Mouse (Mus musculus) neural tube, embryonic 13.5 days (tissue): ENCODE results near the gene Frmpd1. TPM values are rescaled to one million over a fixed set of nuclear protein-coding genes. Genes with fewer than 3 reads are reported as not detected.

Experiments
- ATAC-seq: fragments of 200-750 bp; cut with Nextera tagmentation; 2 replicates; pipeline ENCODE4 v1.8.0; 2017; ENCODE audit warnings: low read depth, mild to moderate bottlenecking, moderate TSS enrichment, moderate library complexity
- H3K27ac ChIP-seq: fragments of 300-500 bp; sonication (generic); replicated peaks from 2 replicates; pipeline ENCODE4 v1.5.1; 2015; ENCODE audit warnings: moderate library complexity, mild to moderate bottlenecking, inconsistent platforms
- H3K27me3 ChIP-seq: fragments of 300-500 bp; sonication (generic); 2 replicates; pipeline ENCODE4 v1.6.1; 2015; ENCODE audit warnings: mild to moderate bottlenecking, inconsistent platforms
- H3K36me3 ChIP-seq: fragments of 300-500 bp; sonication (generic); 2 replicates; pipeline ENCODE4 v1.6.1; 2015; ENCODE audit warnings: mild to moderate bottlenecking, inconsistent platforms
- H3K4me1 ChIP-seq: fragments of 300-500 bp; sonication (generic); replicated peaks from 2 replicates; pipeline ENCODE4 v1.6.1; 2015; ENCODE audit warnings: inconsistent platforms
- H3K4me2 ChIP-seq: fragments of 300-500 bp; sonication (generic); 2 replicates; pipeline ENCODE4 v1.6.1; 2015; ENCODE audit warnings: inconsistent platforms, mild to moderate bottlenecking, moderate library complexity
- H3K4me3 ChIP-seq: fragments of 300-500 bp; sonication (generic); 2 replicates; pipeline ENCODE4 v1.5.1; 2015; ENCODE audit warnings: mild to moderate bottlenecking, inconsistent platforms
- H3K9ac ChIP-seq: fragments of 300-500 bp; sonication (generic); 2 replicates; pipeline ENCODE4 v1.6.1; 2015; ENCODE audit warnings: moderate library complexity, mild to moderate bottlenecking, inconsistent platforms
- H3K9me3 ChIP-seq: fragments of 300-500 bp; sonication (generic); 2 replicates; pipeline ENCODE4 v1.6.1; 2016; ENCODE audit warnings: inconsistent platforms
- WGBS: fragments of 180-500 bp; shearing (Covaris S2); methylation state at CpG from one replicate; pipeline ENCODE4 v1.1.7; 2015; 5-methylcytosine and 5-hydroxymethylcytosine counted together
- polyA plus RNA-seq: library from polyadenylated mRNA; unstranded; fragments of >200 nt; fragmentation: Nextera tagmentation; extraction: Ambion mirVana; gene quantifications from 2 replicates; pipeline ENCODE4 v1.2.1, GENCODE M21; 2015

Gene Frmpd1
- polyA plus RNA-seq, 1 experiment from 2014 or later, result 2.9 TPM

- Histone ChIP-seq H3K9me3 (no peaks in the 10 kb centered on the region), H3K4me2 (no peak overlapping the region), H3K27ac (no peak overlapping the region)
These were observed 57.5 kb downstream of the Frmpd1 start for GRCm38 (mm10) chr4:45242163-45242562.

GRCm38 (mm10) chr4:45243211-45243902, 58.7 kb downstream of the Frmpd1 start:
- Histone ChIP-seq H3K4me3 (no peak overlapping the region), H3K36me3 (no peaks in the 10 kb centered on the region), H3K9ac (no peak overlapping the region), H3K9me3 (no peaks in the 10 kb centered on the region), H3K27ac (no peak overlapping the region), H3K4me2 (no peak overlapping the region), H3K4me1 (no peaks in the 10 kb centered on the region), H3K27me3 (no peaks in the 10 kb centered on the region)
- ATAC-seq, result no peak
- WGBS, result 76% methylated on average over 15 of the region's 15 CpGs

More at GRCm38 (mm10) chr4:45242163-45242562, 57.5 kb downstream of the Frmpd1 start:
- Histone ChIP-seq H3K27me3 (no peaks in the 10 kb centered on the region), H3K36me3 (no peaks in the 10 kb centered on the region), H3K4me1 (no peaks in the 10 kb centered on the region), H3K9ac (no peak overlapping the region), H3K4me3 (no peak overlapping the region)
- ATAC-seq, result no peak
- 88% methylated on average over 7 of the region's 7 CpGs for WGBS

- 52% methylated on average over 8 of the region's 8 CpGs for WGBS
- H3K9ac ChIP-seq, result no peak overlapping the region
- no peak overlapping the region for H3K4me3 ChIP-seq
- H3K9me3 ChIP-seq, result no peaks in the 10 kb centered on the region
- ATAC-seq, result no peak
- H3K27ac ChIP-seq, result no peak overlapping the region
- no peak overlapping the region for H3K4me2 ChIP-seq
- H3K4me1 ChIP-seq, result peaks cover 24% of the 10 kb centered on the region
- H3K36me3 ChIP-seq, result no peaks in the 10 kb centered on the region
- no peaks in the 10 kb centered on the region for H3K27me3 ChIP-seq
These were observed 66.6 kb downstream of the Frmpd1 start for GRCm38 (mm10) chr4:45251265-45251664.

DNA sequence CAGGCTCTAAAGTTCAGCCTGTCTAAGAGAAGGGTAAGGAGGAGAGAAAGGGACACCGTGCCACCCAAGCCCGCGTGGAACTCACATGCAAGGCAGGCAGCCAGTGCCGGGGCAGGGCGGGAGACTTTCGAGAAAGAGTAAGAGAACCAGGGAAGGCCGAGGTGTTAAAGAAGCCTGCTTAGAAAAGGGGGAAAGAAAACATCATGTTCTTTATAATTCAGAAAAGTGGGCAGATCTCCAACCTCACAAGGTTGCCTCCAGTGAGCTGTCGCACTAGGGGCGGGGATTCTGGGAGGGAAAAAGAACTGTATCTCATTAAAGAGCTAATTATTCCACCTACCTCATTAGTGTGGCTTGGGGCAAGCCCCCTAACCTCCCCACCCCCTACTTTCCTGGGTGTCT, 68.2 kb downstream of the Frmpd1 start:
- H3K4me3 ChIP-seq, result no peak overlapping the region

GRCm38 (mm10) chr4:45253839-45254601, 69.3 kb downstream of the Frmpd1 start:
- Histone ChIP-seq H3K36me3 (no peaks in the 10 kb centered on the region), H3K4me3 (no peak overlapping the region), H3K9me3 (no peaks in the 10 kb centered on the region), H3K9ac (no peak overlapping the region), H3K4me2 (no peak overlapping the region), H3K27ac (0 out of 2 replicates have a peak overlapping the region, but pooled peaks have one; percentile 18), H3K4me1 (peaks cover 24% of the 10 kb centered on the region), H3K27me3 (no peaks in the 10 kb centered on the region)
- ATAC-seq, result peak; percentile 32; the same call in 1 of the 2 replicates
- 37% methylated on average over 11 of the region's 11 CpGs for WGBS

More for the DNA sequence above, 68.2 kb downstream of the Frmpd1 start:
- Histone ChIP-seq H3K27me3 (no peaks in the 10 kb centered on the region), H3K4me1 (peaks cover 24% of the 10 kb centered on the region), H3K9ac (no peak overlapping the region), H3K4me2 (no peak overlapping the region), H3K9me3 (no peaks in the 10 kb centered on the region), H3K36me3 (no peaks in the 10 kb centered on the region), H3K27ac (no peak overlapping the region)
- ATAC-seq, result no peak
- 30% methylated on average over 9 of the region's 9 CpGs for WGBS

DNA sequence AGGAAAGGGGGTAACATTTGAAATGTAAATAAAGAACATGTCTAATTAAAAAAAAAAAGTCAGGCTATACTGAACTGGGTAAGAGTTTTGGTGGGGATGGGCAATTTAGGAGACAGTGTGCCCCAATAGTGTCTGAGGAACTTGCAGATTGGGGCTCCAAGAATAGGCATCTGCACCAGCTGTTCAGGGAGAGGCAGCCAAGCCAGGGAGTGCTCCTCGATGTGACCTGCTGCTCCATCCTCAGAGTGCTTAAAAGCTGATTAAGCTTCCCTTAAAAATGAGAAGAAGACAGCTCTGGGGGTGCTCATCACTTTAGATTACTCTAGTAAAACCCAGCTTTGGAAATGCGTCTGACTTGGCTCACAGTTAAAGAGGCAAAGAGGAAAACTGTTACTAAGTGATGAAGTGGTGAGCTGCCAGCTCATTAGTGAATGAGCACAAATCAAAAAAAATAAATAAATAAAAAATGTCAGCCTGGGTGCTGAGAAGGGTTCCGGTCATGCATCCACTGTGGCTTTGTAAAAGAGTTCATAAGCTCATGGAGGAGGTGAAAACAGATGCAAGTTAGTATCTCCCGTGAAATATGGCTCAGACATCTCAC, 74.7 kb downstream of the Frmpd1 start:
- Histone ChIP-seq H3K9me3 (no peaks in the 10 kb centered on the region), H3K4me2 (no peak overlapping the region), H3K4me1 (peaks cover 3% of the 10 kb centered on the region; the same call in 1 of the 2 replicates), H3K4me3 (no peak overlapping the region), H3K27me3 (no peaks in the 10 kb centered on the region), H3K36me3 (no peaks in the 10 kb centered on the region), H3K27ac (no peak overlapping the region), H3K9ac (no peak overlapping the region)
- 67% methylated on average over 4 of the region's 4 CpGs for WGBS
- ATAC-seq, result no peak

DNA sequence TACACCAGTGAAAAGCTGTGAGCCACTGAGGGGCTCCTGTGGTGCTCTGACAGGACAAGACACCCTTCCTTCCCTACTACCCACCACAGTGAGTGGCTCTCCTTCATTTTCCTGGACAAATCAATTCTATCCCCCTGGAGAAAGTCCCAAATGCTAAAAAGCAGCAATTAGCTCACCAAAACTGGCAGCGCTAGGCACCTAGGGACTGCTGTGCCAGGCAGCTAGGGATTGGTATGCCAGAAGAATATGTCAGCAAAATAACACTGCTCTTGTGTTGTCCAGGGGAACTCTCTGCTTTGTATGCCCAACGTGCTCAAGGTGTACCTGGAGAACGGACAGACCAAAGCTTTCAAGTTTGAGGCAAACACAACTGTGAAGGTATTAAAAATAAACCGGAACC, 76.9 kb downstream of the Frmpd1 start:
- 93% methylated on average over 4 of the region's 4 CpGs for WGBS
- no peak overlapping the region for H3K4me2 ChIP-seq
- no peak overlapping the region for H3K9ac ChIP-seq
- no peaks in the 10 kb centered on the region for H3K9me3 ChIP-seq
- no peaks in the 10 kb centered on the region for H3K4me1 ChIP-seq
- H3K36me3 ChIP-seq, result no peaks in the 10 kb centered on the region
- no peaks in the 10 kb centered on the region for H3K27me3 ChIP-seq
- ATAC-seq, result no peak
- no peak overlapping the region for H3K27ac ChIP-seq
- H3K4me3 ChIP-seq, result no peak overlapping the region

- 84% methylated on average over 3 of the region's 3 CpGs for WGBS
- Histone ChIP-seq H3K36me3 (no peaks in the 10 kb centered on the region), H3K27ac (no peak overlapping the region), H3K9ac (no peak overlapping the region), H3K27me3 (no peaks in the 10 kb centered on the region), H3K4me2 (no peak overlapping the region), H3K4me3 (no peak overlapping the region), H3K4me1 (peaks cover 16% of the 10 kb centered on the region), H3K9me3 (no peaks in the 10 kb centered on the region)
- no peak for ATAC-seq
These were observed 83.2 kb downstream of the Frmpd1 start for GRCm38 (mm10) chr4:45267883-45268282.

- ATAC-seq, result peak; percentile 95
- no peak overlapping the region for H3K4me3 ChIP-seq
- no peaks in the 10 kb centered on the region for H3K9me3 ChIP-seq
- peaks cover 16% of the 10 kb centered on the region for H3K4me1 ChIP-seq
- 61% methylated on average over 10 of the region's 10 CpGs for WGBS
- H3K27me3 ChIP-seq, result no peaks in the 10 kb centered on the region
- peak overlapping the region; percentile 56 for H3K27ac ChIP-seq
- H3K9ac ChIP-seq, result no peak overlapping the region
- no peaks in the 10 kb centered on the region for H3K36me3 ChIP-seq
- H3K4me2 ChIP-seq, result no peak overlapping the region
These were observed 86.4 kb downstream of the Frmpd1 start for GRCm38 (mm10) chr4:45271041-45271452.

- no peak for ATAC-seq
- Histone ChIP-seq H3K4me1 (peaks cover 12% of the 10 kb centered on the region), H3K36me3 (no peaks in the 10 kb centered on the region), H3K4me2 (no peak overlapping the region), H3K4me3 (no peak overlapping the region), H3K9me3 (no peaks in the 10 kb centered on the region), H3K27me3 (no peaks in the 10 kb centered on the region; the same call in 1 of the 2 replicates), H3K27ac (no peak overlapping the region), H3K9ac (no peak overlapping the region)
- WGBS, result 83% methylated on average over 8 of the region's 8 CpGs
These were observed 91.1 kb downstream of the Frmpd1 start for GRCm38 (mm10) chr4:45275770-45276169.

GRCm38 (mm10) chr4:45279292-45279691, 94.6 kb downstream of the Frmpd1 start:
- no peak overlapping the region for H3K4me3 ChIP-seq
- H3K27me3 ChIP-seq, result no peaks in the 10 kb centered on the region; the same call in 1 of the 2 replicates
- WGBS, result 57% methylated on average over 8 of the region's 8 CpGs
- H3K9me3 ChIP-seq, result no peaks in the 10 kb centered on the region
- no peak overlapping the region for H3K27ac ChIP-seq
- H3K4me1 ChIP-seq, result no peaks in the 10 kb centered on the region
- no peaks in the 10 kb centered on the region for H3K36me3 ChIP-seq
- no peak overlapping the region for H3K4me2 ChIP-seq
- ATAC-seq, result peak; percentile 59; the same call in 1 of the 2 replicates
- no peak overlapping the region for H3K9ac ChIP-seq

DNA sequence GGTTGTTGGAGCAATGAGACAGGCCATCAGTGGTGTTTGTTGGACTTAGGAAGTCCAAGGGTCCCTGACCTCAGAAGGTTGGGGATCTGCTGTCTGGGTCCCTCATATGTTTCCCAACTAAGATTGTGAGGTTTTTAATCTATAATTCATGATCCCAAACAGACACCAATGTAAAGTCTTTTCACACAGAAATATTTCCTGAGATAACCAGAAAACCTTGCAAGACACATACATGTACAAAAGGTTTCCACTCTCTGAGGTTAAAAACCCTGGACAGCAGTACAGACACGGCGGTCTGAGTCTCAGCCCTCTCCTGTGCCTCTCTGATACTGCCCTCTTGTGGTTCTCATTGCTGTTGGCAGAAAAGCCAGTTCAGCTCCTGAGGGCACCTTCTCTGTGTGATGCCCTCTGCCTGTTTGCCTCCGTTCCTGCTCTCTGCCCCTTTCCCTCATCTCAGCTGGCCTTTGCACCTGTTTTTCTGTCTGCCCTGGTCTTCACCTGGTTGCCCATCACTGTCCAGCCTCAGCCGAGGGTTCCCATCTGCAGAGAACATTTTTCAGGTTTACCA, 95.4 kb downstream of the Frmpd1 start:
- Histone ChIP-seq H3K4me1 (no peaks in the 10 kb centered on the region), H3K9me3 (no peaks in the 10 kb centered on the region), H3K4me2 (no peak overlapping the region), H3K4me3 (no peak overlapping the region), H3K27ac (no peak overlapping the region), H3K9ac (no peak overlapping the region), H3K36me3 (no peaks in the 10 kb centered on the region), H3K27me3 (no peaks in the 10 kb centered on the region; the same call in 1 of the 2 replicates)
- peak; percentile 82; the same call in 1 of the 2 replicates for ATAC-seq
- WGBS, result 22% methylated on average over 4 of the region's 4 CpGs
